Mouse (Mus musculus) CH12.LX (cell line): ENCODE data around the gene Pih1d2. TPM values are rescaled to one million over a fixed set of nuclear protein-coding genes. Genes with fewer than 3 reads are reported as not detected.
"Not testable (repeated sequence)": the region's sequence is repeated elsewhere in the genome, so short reads cannot be mapped to it uniquely, and the experiment has no call there.

Experiments used
- DNase-seq: peaks from one replicate; pipeline ENCODE4 v3.0.0-alpha.2; 2013; ENCODE audit errors: extremely low read depth
- H3K27ac ChIP-seq: 2 replicates; pipeline ENCODE4 v1.5.1; 2012; ENCODE audit warnings: low read depth, mild to moderate bottlenecking, control low read depth, moderate library complexity; ENCODE audit not compliant: insufficient read depth
- H3K27me3 ChIP-seq: replicated peaks from 2 replicates; pipeline ENCODE3; 2012; ENCODE audit warnings: inconsistent platforms
- H3K36me3 ChIP-seq, 2 experiments: replicated peaks in 1 of 2; 2 replicates each; pipeline versions ENCODE3 to v1.6.1; 2012; ENCODE audit warnings: inconsistent platforms in 1 of 2, low read length in 1 of 2, mild to moderate bottlenecking in 1 of 2, mixed read lengths in 1 of 2, moderate library complexity in 1 of 2; ENCODE audit not compliant: control insufficient read depth in 1 of 2, insufficient read depth in 1 of 2
- H3K4me1 ChIP-seq, 2 experiments: 2 replicates each; pipeline ENCODE4 v1.6.1; 2012; ENCODE audit warnings: inconsistent platforms in 1 of 2, moderate library complexity in 1 of 2; ENCODE audit not compliant: insufficient read depth in 2 of 2, control insufficient read depth in 1 of 2
- H3K4me2 ChIP-seq: 2 replicates; pipeline ENCODE4 v1.6.1; 2012; ENCODE audit warnings: low read depth, mild to moderate bottlenecking, control low read depth; ENCODE audit not compliant: poor library complexity, insufficient read depth, severe bottlenecking
- H3K4me3 ChIP-seq, 3 experiments: fragments of 150-350 bp in 1 of 3; sonication (generic) in 1 of 3; replicated peaks in 1 of 3; 2 replicates each; pipeline versions ENCODE3 to v1.5.1; 2011 to 2012; ENCODE audit warnings: low read depth in 2 of 3, low read length in 2 of 3, mild to moderate bottlenecking in 2 of 3, moderate library complexity in 2 of 3, control low read depth in 1 of 3, improper control_type of control experiment in 1 of 3, inconsistent platforms in 1 of 3, mixed read lengths in 1 of 3; ENCODE audit not compliant: poor library complexity in 1 of 3
- H3K79me2 ChIP-seq: replicated peaks from 2 replicates; pipeline ENCODE4 v1.6.1; 2012; ENCODE audit warnings: mild to moderate bottlenecking, moderate library complexity; ENCODE audit not compliant: control insufficient read depth, poor library complexity, insufficient read depth, severe bottlenecking; ENCODE audit errors: extremely low read depth
- H3K9ac ChIP-seq: 2 replicates; pipeline ENCODE4 v1.6.1; 2012; ENCODE audit warnings: low read depth, mild to moderate bottlenecking, control low read depth, moderate library complexity; ENCODE audit not compliant: insufficient read depth
- H3K9me3 ChIP-seq: replicated peaks from 2 replicates; pipeline ENCODE3; 2012; ENCODE audit warnings: low read length, inconsistent platforms, mixed read lengths
- CHD2 ChIP-seq: IDR thresholded peaks from 2 replicates; pipeline ENCODE4 v1.6.1; 2011; ENCODE audit warnings: low read length, improper control_type of control experiment
- ELF1 ChIP-seq: IDR thresholded peaks from 2 replicates; pipeline ENCODE4 v1.6.1; 2014; ENCODE audit warnings: low read depth, mild to moderate bottlenecking, inconsistent platforms, low read length, improper control_type of control experiment
- ETS1 ChIP-seq: conservative IDR thresholded peaks from 2 replicates; pipeline ENCODE4 v1.6.1; 2012; ENCODE audit warnings: low read depth, mild to moderate bottlenecking, inconsistent platforms, low read length, improper control_type of control experiment, moderate library complexity
- GABPA ChIP-seq: IDR thresholded peaks from 2 replicates; pipeline ENCODE4 v1.6.1; 2012; ENCODE audit warnings: low read depth, low read length, improper control_type of control experiment, inconsistent platforms; ENCODE audit not compliant: insufficient replicate concordance
- HCFC1 ChIP-seq: IDR thresholded peaks from 2 replicates; pipeline ENCODE4 v1.6.1; 2012; ENCODE audit warnings: low read depth, mild to moderate bottlenecking, inconsistent platforms, low read length, improper control_type of control experiment
- IRF4 ChIP-seq: IDR thresholded peaks from 2 replicates; pipeline ENCODE4 v1.6.1; 2014; ENCODE audit warnings: low read depth, mild to moderate bottlenecking, inconsistent platforms, low read length, improper control_type of control experiment
- MAFK ChIP-seq: IDR thresholded peaks from 2 replicates; pipeline ENCODE4 v1.6.1; 2011; ENCODE audit warnings: low read length, improper control_type of control experiment; ENCODE audit not compliant: insufficient replicate concordance
- MAX ChIP-seq: IDR thresholded peaks from 2 replicates; pipeline ENCODE4 v1.6.1; 2011; ENCODE audit warnings: low read length, improper control_type of control experiment
- MAZ ChIP-seq: IDR thresholded peaks from 2 replicates; pipeline ENCODE4 v1.6.1; 2012; ENCODE audit warnings: low read depth, mild to moderate bottlenecking, inconsistent platforms, low read length, improper control_type of control experiment, moderate library complexity
- MEF2A ChIP-seq: IDR thresholded peaks from 2 replicates; pipeline ENCODE4 v1.6.1; 2014; ENCODE audit warnings: low read depth, mild to moderate bottlenecking, inconsistent platforms, low read length, improper control_type of control experiment, borderline replicate concordance
- POLR2AphosphoS2 ChIP-seq: IDR thresholded peaks from 2 replicates; pipeline ENCODE4 v1.6.1; 2011; ENCODE audit warnings: low read depth, low read length, improper control_type of control experiment
- RAD21 ChIP-seq: IDR thresholded peaks from 2 replicates; pipeline ENCODE4 v1.6.1; 2011; ENCODE audit warnings: low read depth, mild to moderate bottlenecking, low read length, improper control_type of control experiment, moderate library complexity
- TBP ChIP-seq: conservative IDR thresholded peaks from 2 replicates; pipeline ENCODE4 v1.6.1; 2011; ENCODE audit warnings: low read depth, low read length, improper control_type of control experiment
- TCF12 ChIP-seq: IDR thresholded peaks from 2 replicates; pipeline ENCODE4 v1.6.1; 2014; ENCODE audit warnings: low read depth, mild to moderate bottlenecking, inconsistent platforms, low read length, improper control_type of control experiment
- USF1 ChIP-seq: IDR thresholded peaks from 2 replicates; pipeline ENCODE4 v1.6.1; 2014; ENCODE audit warnings: low read depth, mild to moderate bottlenecking, inconsistent platforms, low read length, improper control_type of control experiment
- ZC3H11A ChIP-seq: IDR thresholded peaks from 2 replicates; pipeline ENCODE4 v1.6.1; 2012; ENCODE audit warnings: low read depth, mild to moderate bottlenecking, inconsistent platforms, low read length, improper control_type of control experiment
- ZMIZ1 ChIP-seq: IDR thresholded peaks from 2 replicates; pipeline ENCODE4 v1.6.1; 2012; ENCODE audit warnings: low read depth, mild to moderate bottlenecking, inconsistent platforms, low read length, improper control_type of control experiment
- ZNF384 ChIP-seq: IDR thresholded peaks from 2 replicates; pipeline ENCODE4 v1.6.1; 2012; ENCODE audit warnings: low read depth, low read length, improper control_type of control experiment, inconsistent platforms
- dilution Hi-C: fragments of 300-500 bp; cut with MboI; formaldehyde crosslinking; loops from 2 replicates; pipeline ENCODE4 v1.14.3; 2020; ENCODE audit warnings: low sequenced_read_pairs; ENCODE audit not compliant: extremely low pct_unique_long_range_greater_than_20kb, extremely low pct_ligation_motif_present
- in situ Hi-C: fragments of 300-500 bp; cut with MboI; formaldehyde crosslinking; loops from 3 replicates; pipeline ENCODE4 v1.14.3; 2019; ENCODE audit warnings: low sequenced_read_pairs, low pct_ligation_motif_present, low pct_unique_long_range_greater_than_20kb, mixed read lengths
- polyA plus RNA-seq: library from polyadenylated mRNA; unstranded; fragments of >175 nt; gene quantifications from 2 replicates; pipeline ENCODE4 v1.2.1, GENCODE M21; 2012; ENCODE audit warnings: low read depth; ENCODE audit not compliant: insufficient read length
- total RNA-seq, 2 experiments: library from RNA; depleted of rRNA; stranded (reverse); fragments of 300-350 nt in 1 of 2; fragments of >200 nt in 1 of 2; gene quantifications; 2 replicates each; pipeline ENCODE4 v1.2.3; 2012 to 2014

Gene Pih1d2
- total and polyA plus RNA-seq, 3 experiments, result 1.8 to 5.5 (median 2.8) TPM

- Histone ChIP-seq H3K36me3 (peaks cover 23 to 25% of the 10 kb centered on the region in 2 experiments), H3K4me1 (peaks cover 5 to 29% of the 10 kb centered on the region in 2 experiments; a peak in 2 of 4 replicates), H3K4me2 (peak overlapping the region; percentile 62; the same call in 1 of the 2 replicates), H3K4me3 (peak overlapping the region in 2 of 3 experiments; percentile 71 to 96), H3K9ac (peak overlapping the region; percentile 86; the same call in 1 of the 2 replicates), H3K27ac (no peak overlapping the region), H3K27me3 (no peaks in the 10 kb centered on the region), H3K9me3 (no peaks in the 10 kb centered on the region), H3K79me2 (peaks cover 34% of the 10 kb centered on the region)
- no peak for DNase-seq
- dilution Hi-C loops, result no loop called here
- TF ChIP-seq HCFC1, result no peak
- TF ChIP-seq ZC3H11A, result no peak
- no peak for TF ChIP-seq TCF12
- no peak for TF ChIP-seq ZMIZ1
- 0 out of 2 replicates have a peak, but pooled peaks have one; percentile 37 for TF ChIP-seq TBP
- TF ChIP-seq MAZ, result no peak
- no peak for TF ChIP-seq ELF1
- no peak for TF ChIP-seq RAD21
- in situ Hi-C loops, result no loop called here
Observed at GRCm38 (mm10) chr9:50617794-50618330, 741 bp downstream of the Pih1d2 start.

- H3K4me1 ChIP-seq, H3K79me2 ChIP-seq, H3K9me3 ChIP-seq, H3K4me3 ChIP-seq, in situ Hi-C loops, H3K27me3 ChIP-seq, H3K9ac ChIP-seq, H3K4me2 ChIP-seq, DNase-seq, H3K27ac ChIP-seq, dilution Hi-C loops: not testable (repeated sequence)
- peaks cover 11 to 30% of the 10 kb centered on the region in 2 experiments for H3K36me3 ChIP-seq
Observed at GRCm38 (mm10) chr9:50630903-50631302, 13.8 kb downstream of the Pih1d2 start.

DNA sequence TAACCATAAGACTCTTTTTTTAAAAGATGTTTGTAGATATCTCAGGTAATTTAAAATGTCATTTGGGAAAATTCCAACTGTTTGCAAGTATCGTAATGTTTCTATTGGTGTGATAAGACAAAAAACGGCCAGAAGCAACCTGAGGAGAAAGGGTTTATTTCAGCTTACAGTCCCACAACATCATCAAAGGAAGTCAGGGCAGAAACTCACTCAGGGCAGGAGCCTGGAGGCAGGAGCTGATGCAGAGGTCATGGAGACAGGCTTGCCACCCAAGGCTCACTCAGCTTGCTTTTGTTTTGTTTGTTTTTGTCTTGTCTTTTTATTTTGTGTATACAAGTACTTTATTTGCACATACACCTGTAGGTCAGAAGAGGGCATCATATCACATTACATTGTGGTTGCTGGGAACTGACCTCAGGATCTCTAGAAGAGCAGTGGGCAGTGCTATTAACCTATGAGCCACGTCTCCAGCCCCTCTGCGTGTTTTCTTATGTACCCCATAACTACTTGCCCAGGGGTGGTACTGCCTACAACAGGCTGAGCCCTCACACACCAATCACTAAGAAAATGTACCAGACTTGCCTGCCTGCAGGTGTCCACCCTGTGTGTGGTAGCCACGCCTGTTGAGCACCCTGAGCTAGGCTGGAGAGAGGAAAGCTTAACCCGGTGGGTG lies 15.0 kb downstream of the Pih1d2 start:
- H3K9ac ChIP-seq, result no peak overlapping the region
- H3K4me3 ChIP-seq, result no peak overlapping the region
- TF ChIP-seq POLR2AphosphoS2, result no peak
- no peak for TF ChIP-seq MAFK
- TF ChIP-seq GABPA, result no peak
- no peak for TF ChIP-seq USF1
- TF ChIP-seq MAX, result no peak
- no peak for TF ChIP-seq CHD2
- TF ChIP-seq ELF1, result no peak
- TF ChIP-seq ETS1, result no peak
- no peak for TF ChIP-seq IRF4
- no peak for TF ChIP-seq RAD21
- no peak for TF ChIP-seq MEF2A
- no peak for TF ChIP-seq ZNF384
- TF ChIP-seq TCF12, result no peak
- DNase-seq, result no peak
- dilution Hi-C loops (no loop called here), in situ Hi-C loops (no loop called here)
- H3K27ac ChIP-seq, result no peak overlapping the region
- peaks cover 17 to 41% of the 10 kb centered on the region in 2 experiments for H3K36me3 ChIP-seq
- H3K4me2 ChIP-seq, result no peak overlapping the region
- no peaks in the 10 kb centered on the region for H3K4me1 ChIP-seq
- no peaks in the 10 kb centered on the region for H3K27me3 ChIP-seq
- no peaks in the 10 kb centered on the region for H3K9me3 ChIP-seq
- H3K79me2 ChIP-seq, result no peaks in the 10 kb centered on the region
